Mouse (Mus musculus): ENCODE data around the gene S100a3. TPM values are rescaled to one million over a fixed set of nuclear protein-coding genes. Genes with fewer than 3 reads are reported as not detected.

The S100a3 gene
- polyA plus RNA-seq, 1 experiment from 2014 or later = not detected

DNA sequence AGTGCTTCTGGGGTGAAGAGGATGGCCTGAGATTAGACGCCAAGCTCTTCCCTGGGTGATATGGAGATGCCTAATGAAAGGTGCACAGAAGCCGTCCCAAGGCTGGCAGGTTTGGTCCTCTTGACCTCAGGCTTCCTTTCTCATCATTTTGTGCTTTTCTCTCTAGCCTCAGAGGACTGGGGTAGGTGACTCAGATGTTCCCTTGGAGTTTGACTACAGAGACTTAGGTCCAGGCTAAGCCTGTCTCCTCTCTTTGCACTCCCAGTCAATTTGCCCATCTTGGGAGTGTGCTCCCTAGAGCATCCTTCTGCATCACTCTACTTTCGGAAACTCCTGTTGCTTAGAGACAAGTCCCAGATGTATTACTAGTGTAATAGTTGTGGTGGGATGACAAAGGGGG is 47.0 kb downstream of the S100a3 start:
- no peak overlapping the region for H3K9ac ChIP-seq (ENCODE audit: low read length)
- H3K27me3 ChIP-seq (ENCODE audit: control insufficient read depth, insufficient read depth, low read length) = no peaks in the 10 kb centered on the region
- H3K4me1 ChIP-seq (ENCODE audit: control insufficient read depth, insufficient read depth, low read length) = peaks cover 2% of the 10 kb centered on the region; the same call in 1 of the 2 replicates
- H3K4me2 ChIP-seq (ENCODE audit: low read depth, severe bottlenecking) = no peak overlapping the region
- ATAC-seq (ENCODE audit: insufficient number of reproducible peaks, low FRiP score, low TSS enrichment, low read depth) = no peak
- H3K4me3 ChIP-seq (ENCODE audit: low read depth, low read length) = no peak overlapping the region
- no peak for DNase-seq (ENCODE audit: low spot score)
- no peaks in the 10 kb centered on the region for H3K36me3 ChIP-seq (ENCODE audit: control insufficient read depth, insufficient read depth, low read length)
- no peaks in the 10 kb centered on the region for H3K9me3 ChIP-seq (ENCODE audit: control insufficient read depth, low read length)
- 88% methylated on average over 3 of the region's 3 CpGs for WGBS
- H3K27ac ChIP-seq (replicated peaks; ENCODE audit: low read depth, low read length) = no peak overlapping the region

DNA sequence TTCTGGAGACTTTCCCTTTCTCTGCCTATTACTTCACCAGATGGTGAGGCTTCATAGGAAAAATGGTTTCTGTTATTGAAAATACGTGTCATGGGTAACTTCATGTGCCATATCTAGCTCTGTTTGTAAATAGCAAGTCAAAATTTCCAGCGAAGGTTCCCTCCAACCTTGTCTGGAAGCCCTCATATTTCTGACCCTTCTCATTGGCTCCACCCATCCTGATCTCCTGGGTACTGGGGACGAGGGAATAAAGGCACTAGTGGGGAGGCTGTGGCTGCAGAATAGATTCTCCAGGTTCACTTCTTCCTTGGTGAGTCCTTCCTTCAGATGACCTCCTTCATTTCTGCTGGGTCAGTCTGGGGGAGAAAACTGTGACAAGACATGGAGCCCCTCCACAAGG is 47.8 kb downstream of the S100a3 start, which contains the start of gene S100a5:
TSS of gene S100a5 (plus strand) at position 301 of the 400 bp plus-strand sequence.
- DNase-seq (ENCODE audit: low spot score) (no peak), ATAC-seq (ENCODE audit: insufficient number of reproducible peaks, low FRiP score, low TSS enrichment, low read depth) (no peak)
- peaks cover 2% of the 10 kb centered on the region; the same call in 1 of the 2 replicates for H3K4me1 ChIP-seq (ENCODE audit: control insufficient read depth, insufficient read depth, low read length)
- no peaks in the 10 kb centered on the region; the same call in 1 of the 2 replicates for H3K27me3 ChIP-seq (ENCODE audit: control insufficient read depth, insufficient read depth, low read length)
- 60% methylated on average over 3 of the region's 3 CpGs for WGBS
- no peak within 1 kb of the TSS for H3K27ac ChIP-seq (replicated peaks; ENCODE audit: low read depth, low read length)
- no peak within 1 kb of the TSS for H3K4me3 ChIP-seq (ENCODE audit: low read depth, low read length)
- no peak within 1 kb of the TSS for H3K4me2 ChIP-seq (ENCODE audit: low read depth, severe bottlenecking)
- H3K9ac ChIP-seq (ENCODE audit: low read length) = no peak within 1 kb of the TSS
- no peaks in the 10 kb centered on the region for H3K9me3 ChIP-seq (ENCODE audit: control insufficient read depth, low read length)
- no peaks in the 10 kb centered on the region for H3K36me3 ChIP-seq (ENCODE audit: control insufficient read depth, insufficient read depth, low read length)

DNA sequence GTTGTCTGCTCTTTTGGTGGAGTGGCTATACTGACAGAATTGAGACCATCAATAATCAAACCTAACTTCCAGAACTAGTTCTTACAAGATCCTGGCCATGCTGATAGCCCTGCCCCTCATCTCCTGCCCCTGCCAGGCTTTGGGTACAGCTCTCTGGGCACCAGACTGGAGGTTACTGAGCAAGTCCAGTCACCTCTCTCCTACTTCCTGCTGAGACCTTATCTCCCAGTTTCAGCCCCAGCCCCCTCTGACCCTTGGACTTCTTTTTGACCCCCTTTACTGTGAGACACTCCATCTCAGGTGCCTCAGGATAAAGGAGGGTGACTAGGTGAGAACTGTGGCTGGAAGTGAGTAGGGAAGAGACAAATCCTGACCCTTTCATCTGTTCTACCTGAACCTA is 48.7 kb downstream of the S100a3 start:
- H3K4me2 ChIP-seq (ENCODE audit: low read depth, severe bottlenecking) = no peak overlapping the region
- no peaks in the 10 kb centered on the region; the same call in 1 of the 2 replicates for H3K27me3 ChIP-seq (ENCODE audit: control insufficient read depth, insufficient read depth, low read length)
- no peak overlapping the region for H3K9ac ChIP-seq (ENCODE audit: low read length)
- H3K9me3 ChIP-seq (ENCODE audit: control insufficient read depth, low read length) = no peaks in the 10 kb centered on the region
- H3K36me3 ChIP-seq (ENCODE audit: control insufficient read depth, insufficient read depth, low read length) = no peaks in the 10 kb centered on the region
- DNase-seq (ENCODE audit: low spot score) (no peak), ATAC-seq (ENCODE audit: insufficient number of reproducible peaks, low FRiP score, low TSS enrichment, low read depth) (no peak)
- no peak overlapping the region for H3K4me3 ChIP-seq (ENCODE audit: low read depth, low read length)
- no peaks in the 10 kb centered on the region; the same call in 1 of the 2 replicates for H3K4me1 ChIP-seq (ENCODE audit: control insufficient read depth, insufficient read depth, low read length)
- no peak overlapping the region for H3K27ac ChIP-seq (replicated peaks; ENCODE audit: low read depth, low read length)

DNA sequence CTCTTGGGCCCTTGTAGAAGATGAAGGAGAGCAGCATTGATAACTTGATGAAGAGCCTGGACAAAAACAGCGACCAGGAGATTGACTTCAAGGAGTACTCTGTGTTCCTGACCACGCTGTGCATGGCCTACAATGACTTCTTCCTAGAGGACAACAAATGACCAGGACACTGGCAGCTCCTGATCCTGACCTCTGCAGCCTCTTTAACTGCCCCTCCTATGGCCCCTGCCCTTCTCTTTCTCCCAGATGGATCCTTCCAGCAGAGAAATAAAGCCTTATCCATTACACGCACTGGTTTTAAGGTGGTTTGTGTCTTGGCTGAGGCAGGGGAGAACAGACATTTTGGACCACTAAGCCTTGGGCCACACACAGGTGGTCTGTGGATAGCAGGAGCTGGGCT is 51.1 kb downstream of the S100a3 start:
- H3K36me3 ChIP-seq (ENCODE audit: control insufficient read depth, insufficient read depth, low read length) = no peaks in the 10 kb centered on the region
- H3K27me3 ChIP-seq (ENCODE audit: control insufficient read depth, insufficient read depth, low read length) = no peaks in the 10 kb centered on the region; the same call in 1 of the 2 replicates
- no peak overlapping the region for H3K4me2 ChIP-seq (ENCODE audit: low read depth, severe bottlenecking)
- no peak overlapping the region for H3K4me3 ChIP-seq (ENCODE audit: low read depth, low read length)
- H3K9me3 ChIP-seq (ENCODE audit: control insufficient read depth, low read length) = no peaks in the 10 kb centered on the region
- no peak overlapping the region for H3K27ac ChIP-seq (replicated peaks; ENCODE audit: low read depth, low read length)
- no peak overlapping the region for H3K9ac ChIP-seq (ENCODE audit: low read length)
- no peaks in the 10 kb centered on the region for H3K4me1 ChIP-seq (ENCODE audit: control insufficient read depth, insufficient read depth, low read length)
- WGBS = 84% methylated on average over 3 of the region's 3 CpGs
- ATAC-seq (ENCODE audit: insufficient number of reproducible peaks, low FRiP score, low TSS enrichment, low read depth) = no peak
- no peak for DNase-seq (ENCODE audit: low spot score)

DNA sequence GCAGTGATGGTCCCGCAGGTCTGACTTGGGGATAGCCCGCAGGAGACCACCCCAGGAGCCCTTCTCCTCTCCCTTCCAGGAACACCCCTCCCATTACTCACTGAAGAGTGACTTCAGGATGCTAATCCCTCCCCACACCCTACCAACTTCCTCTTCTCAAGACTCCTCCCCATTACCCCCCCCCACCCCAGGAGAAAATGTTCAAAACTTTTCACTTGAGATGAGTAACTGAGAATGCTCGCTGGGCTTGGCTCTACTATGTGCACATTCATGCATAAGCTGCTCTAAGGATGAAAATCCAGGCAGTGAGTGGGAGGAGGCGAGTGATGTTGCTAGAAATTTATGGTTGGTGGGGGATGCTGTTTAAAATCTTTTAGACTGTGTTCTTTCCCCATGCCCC is 51.7 kb downstream of the S100a3 start:
- no peaks in the 10 kb centered on the region; the same call in 1 of the 2 replicates for H3K27me3 ChIP-seq (ENCODE audit: control insufficient read depth, insufficient read depth, low read length)
- no peaks in the 10 kb centered on the region for H3K9me3 ChIP-seq (ENCODE audit: control insufficient read depth, low read length)
- no peak overlapping the region for H3K9ac ChIP-seq (ENCODE audit: low read length)
- DNase-seq (ENCODE audit: low spot score) (no peak), ATAC-seq (ENCODE audit: insufficient number of reproducible peaks, low FRiP score, low TSS enrichment, low read depth) (no peak)
- H3K4me3 ChIP-seq (ENCODE audit: low read depth, low read length) = no peak overlapping the region
- no peak overlapping the region for H3K27ac ChIP-seq (replicated peaks; ENCODE audit: low read depth, low read length)
- WGBS = 72% methylated on average over 4 of the region's 4 CpGs
- no peak overlapping the region for H3K4me2 ChIP-seq (ENCODE audit: low read depth, severe bottlenecking)
- no peaks in the 10 kb centered on the region for H3K4me1 ChIP-seq (ENCODE audit: control insufficient read depth, insufficient read depth, low read length)
- H3K36me3 ChIP-seq (ENCODE audit: control insufficient read depth, insufficient read depth, low read length) = no peaks in the 10 kb centered on the region

DNA sequence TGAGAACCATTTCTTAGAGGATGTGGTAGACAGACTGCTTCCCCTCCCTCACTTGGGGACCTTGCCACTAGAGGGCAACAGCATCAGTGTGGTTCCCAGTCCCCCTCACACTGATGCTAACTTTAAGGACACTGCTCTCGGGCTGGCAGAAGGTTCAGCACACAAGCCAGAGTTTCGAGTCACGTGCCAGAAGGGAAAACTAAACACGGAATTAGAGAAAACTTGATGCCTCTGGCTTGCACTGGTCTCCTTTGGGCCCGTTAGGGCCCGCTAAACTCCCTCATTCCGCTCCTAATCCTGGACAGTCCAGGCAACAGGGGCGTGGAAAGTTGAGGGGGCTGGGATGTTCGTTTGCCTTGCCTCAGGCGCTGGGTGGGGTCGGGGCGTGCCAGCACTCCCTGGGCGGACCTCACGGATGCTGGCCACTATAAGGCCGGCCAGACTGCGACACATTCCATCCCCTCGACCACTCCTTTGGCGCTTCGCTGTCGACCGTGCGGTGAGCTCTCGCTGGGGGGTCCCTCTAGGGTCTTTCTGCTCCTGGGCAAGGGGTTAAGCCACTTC is 52.4 kb downstream of the S100a3 start, which contains the start of gene S100a6:
TSS of gene S100a6 (plus strand) at position 155 of the 564 bp plus-strand sequence.
- no peaks in the 10 kb centered on the region for H3K9me3 ChIP-seq (ENCODE audit: control insufficient read depth, low read length)
- H3K4me3 ChIP-seq (ENCODE audit: low read depth, low read length) = peak within 1 kb of the TSS; percentile 32
- no peaks in the 10 kb centered on the region for H3K4me1 ChIP-seq (ENCODE audit: control insufficient read depth, insufficient read depth, low read length)
- H3K36me3 ChIP-seq (ENCODE audit: control insufficient read depth, insufficient read depth, low read length) = no peaks in the 10 kb centered on the region
- DNase-seq (ENCODE audit: low spot score) (peak; percentile 78), ATAC-seq (ENCODE audit: insufficient number of reproducible peaks, low FRiP score, low TSS enrichment, low read depth) (peak; percentile 71)
- no peaks in the 10 kb centered on the region; the same call in 1 of the 2 replicates for H3K27me3 ChIP-seq (ENCODE audit: control insufficient read depth, insufficient read depth, low read length)
- no peak within 1 kb of the TSS for H3K27ac ChIP-seq (replicated peaks; ENCODE audit: low read depth, low read length)
- under 1% methylated on average over 23 of the region's 23 CpGs for WGBS
- peak within 1 kb of the TSS; percentile 32; the same call in 1 of the 2 replicates for H3K9ac ChIP-seq (ENCODE audit: low read length)
- peak within 1 kb of the TSS; percentile 74 for H3K4me2 ChIP-seq (ENCODE audit: low read depth, severe bottlenecking)

DNA sequence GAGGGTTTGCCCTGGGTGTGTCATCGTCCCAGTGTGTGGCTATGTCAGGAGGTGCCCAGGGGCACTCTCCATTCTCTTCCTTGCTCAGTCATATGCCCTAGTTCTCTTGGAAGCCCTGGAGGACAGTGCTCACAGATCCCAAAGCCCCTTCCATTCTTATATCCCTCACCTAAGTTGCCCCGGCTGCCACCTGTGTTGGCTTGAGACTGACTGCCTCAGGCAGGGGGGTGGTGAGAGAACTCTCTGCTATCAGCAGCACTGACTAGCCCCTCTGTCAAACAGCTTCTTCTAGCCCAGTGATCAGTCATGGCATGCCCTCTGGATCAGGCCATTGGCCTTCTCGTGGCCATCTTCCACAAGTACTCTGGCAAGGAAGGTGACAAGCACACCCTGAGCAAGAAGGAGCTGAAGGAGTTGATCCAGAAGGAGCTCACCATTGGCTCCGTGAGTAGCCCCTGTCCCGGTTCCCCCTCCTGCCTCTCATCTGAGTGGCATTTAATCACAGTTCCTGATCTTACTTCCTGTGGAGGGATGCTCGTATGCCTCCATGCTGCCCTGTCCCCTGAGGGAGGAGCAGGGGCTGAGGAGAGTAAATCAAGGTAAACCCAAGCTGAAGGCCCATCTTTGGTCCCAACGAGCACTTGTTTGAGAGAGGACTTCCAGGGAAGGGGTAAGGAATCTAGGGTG is 53.2 kb downstream of the S100a3 start:
- H3K9me3 ChIP-seq (ENCODE audit: control insufficient read depth, low read length) = no peaks in the 10 kb centered on the region
- H3K27ac ChIP-seq (replicated peaks; ENCODE audit: low read depth, low read length) = no peak overlapping the region
- peak overlapping the region; percentile 74 for H3K4me2 ChIP-seq (ENCODE audit: low read depth, severe bottlenecking)
- DNase-seq (ENCODE audit: low spot score) = no peak
- H3K4me3 ChIP-seq (ENCODE audit: low read depth, low read length) = peak overlapping the region; percentile 32; the same call in 1 of the 2 replicates
- no peaks in the 10 kb centered on the region for H3K36me3 ChIP-seq (ENCODE audit: control insufficient read depth, insufficient read depth, low read length)
- no peaks in the 10 kb centered on the region for H3K4me1 ChIP-seq (ENCODE audit: control insufficient read depth, insufficient read depth, low read length)
- WGBS = 57% methylated on average over 7 of the region's 7 CpGs
- no peaks in the 10 kb centered on the region; the same call in 1 of the 2 replicates for H3K27me3 ChIP-seq (ENCODE audit: control insufficient read depth, insufficient read depth, low read length)
- no peak overlapping the region for H3K9ac ChIP-seq (ENCODE audit: low read length)
- no peak for ATAC-seq (ENCODE audit: insufficient number of reproducible peaks, low FRiP score, low TSS enrichment, low read depth)

DNA sequence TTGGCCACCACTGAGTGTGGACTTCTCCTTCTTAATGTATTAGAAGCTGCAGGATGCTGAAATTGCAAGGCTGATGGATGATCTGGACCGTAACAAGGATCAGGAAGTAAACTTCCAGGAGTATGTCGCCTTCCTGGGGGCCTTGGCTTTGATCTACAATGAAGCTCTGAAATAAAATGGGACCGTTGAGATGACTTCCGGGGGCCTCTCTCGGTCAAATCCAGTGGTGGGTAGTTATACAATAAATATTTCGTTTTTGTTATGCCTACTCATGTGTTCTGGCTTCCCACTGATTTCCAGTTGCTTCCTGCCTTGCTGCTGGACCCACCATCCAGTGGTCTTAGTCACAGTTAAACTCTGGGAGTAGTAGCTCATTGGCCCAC is 53.8 kb downstream of the S100a3 start:
- H3K27ac ChIP-seq (replicated peaks; ENCODE audit: low read depth, low read length) = no peak overlapping the region
- DNase-seq (ENCODE audit: low spot score) = no peak

More for the DNA sequence above, 53.8 kb downstream of the S100a3 start:
- Histone ChIP-seq H3K9ac (ENCODE audit: low read length) (no peak overlapping the region), H3K9me3 (ENCODE audit: control insufficient read depth, low read length) (no peaks in the 10 kb centered on the region), H3K27me3 (ENCODE audit: control insufficient read depth, insufficient read depth, low read length) (no peaks in the 10 kb centered on the region; the same call in 1 of the 2 replicates), H3K36me3 (ENCODE audit: control insufficient read depth, insufficient read depth, low read length) (no peaks in the 10 kb centered on the region), H3K4me3 (ENCODE audit: low read depth, low read length) (no peak overlapping the region), H3K4me1 (ENCODE audit: control insufficient read depth, insufficient read depth, low read length) (no peaks in the 10 kb centered on the region), H3K4me2 (ENCODE audit: low read depth, severe bottlenecking) (no peak overlapping the region)
- 83% methylated on average over 6 of the region's 6 CpGs for WGBS
- ATAC-seq (ENCODE audit: insufficient number of reproducible peaks, low FRiP score, low TSS enrichment, low read depth) = no peak

All from limb, embryonic 11.5 days (tissue).